Mouse (Mus musculus): ENCODE measurements around the gene Hoxb5.

DNA sequence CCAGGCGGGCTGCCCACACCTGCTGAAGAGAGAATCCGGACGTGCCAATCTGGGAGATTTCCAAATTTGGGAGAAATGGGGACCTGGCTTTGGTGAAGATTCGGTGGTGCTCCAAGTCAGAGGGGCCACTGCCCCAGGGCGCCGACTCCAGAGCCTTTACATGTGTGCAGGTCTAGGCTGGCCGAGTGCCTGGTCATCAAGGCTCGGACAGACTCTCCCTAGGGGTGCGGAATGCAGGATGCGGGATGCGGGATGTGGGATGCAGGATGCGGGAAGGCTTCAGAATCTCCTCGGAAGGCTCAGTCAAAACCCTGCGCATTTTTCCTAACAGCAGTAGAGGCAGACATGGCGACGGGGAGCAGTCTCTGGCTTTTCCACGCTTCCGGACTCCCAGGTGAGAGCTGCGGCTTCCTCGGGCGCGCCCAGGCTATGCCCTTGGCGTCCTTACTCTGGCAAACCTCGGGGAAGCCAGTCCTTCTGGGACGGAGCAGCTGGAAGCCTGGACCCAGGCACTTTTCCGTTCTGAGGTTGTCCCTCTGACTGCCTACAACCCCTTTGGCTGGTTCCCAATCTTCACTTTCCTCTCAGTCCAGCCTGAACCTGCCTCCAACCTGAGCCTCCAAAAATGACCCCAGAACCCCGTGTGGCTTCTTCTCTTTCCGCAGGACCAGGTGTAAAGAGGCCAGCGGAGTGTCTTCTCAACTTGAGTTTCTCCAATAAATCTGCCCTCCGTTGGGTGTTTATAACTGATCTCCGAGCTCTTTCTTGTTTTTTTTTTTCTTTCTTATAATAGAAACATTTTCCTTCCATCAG lies 23.5 kb upstream of the Hoxb5 start:
- TF ChIP-seq POLR2A (IDR thresholded peaks at IDR 0.05; ENCODE audit: borderline replicate concordance, control insufficient read depth, low read depth, low read length) (no peak), CTCF (IDR thresholded peaks at IDR 0.05; ENCODE audit: control insufficient read depth, insufficient read depth, low read length) (no peak)

Measured in bone marrow, adult 2 months (tissue).